Mouse (Mus musculus) hindbrain, embryonic 15.5 days (tissue): Measurements from ENCODE around the gene Gm5129. TPM values are rescaled to one million over a fixed set of nuclear protein-coding genes. Genes with fewer than 3 reads are reported as not detected.
"Not testable (repeated sequence)": the region's sequence is repeated elsewhere in the genome, so short reads cannot be mapped to it uniquely, and the experiment has no call there.

Source experiments
- ATAC-seq: fragments of 200-750 bp; cut with Nextera tagmentation; 2 replicates; pipeline ENCODE4 v1.8.0; 2017; ENCODE audit warnings: low read depth, moderate number of reproducible peaks, moderate TSS enrichment; ENCODE audit not compliant: low FRiP score
- H3K27ac ChIP-seq: fragments of 300-500 bp; sonication (generic); replicated peaks from 2 replicates; pipeline ENCODE4 v1.5.1; 2015; ENCODE audit warnings: mild to moderate bottlenecking, inconsistent platforms
- H3K27me3 ChIP-seq: fragments of 300-500 bp; sonication (generic); 2 replicates; pipeline ENCODE4 v1.6.1; 2015; ENCODE audit warnings: control low read depth, inconsistent platforms
- H3K36me3 ChIP-seq: fragments of 300-500 bp; sonication (generic); 2 replicates; pipeline ENCODE4 v1.6.1; 2015; ENCODE audit warnings: control low read depth, inconsistent platforms
- H3K4me1 ChIP-seq: fragments of 300-500 bp; sonication (generic); replicated peaks from 2 replicates; pipeline ENCODE4 v1.6.1; 2015; ENCODE audit warnings: control low read depth, inconsistent platforms
- H3K4me2 ChIP-seq: fragments of 300-500 bp; sonication (generic); 2 replicates; pipeline ENCODE4 v1.6.1; 2015; ENCODE audit warnings: moderate library complexity, mild to moderate bottlenecking, inconsistent platforms
- H3K4me3 ChIP-seq: fragments of 300-500 bp; sonication (generic); 2 replicates; pipeline ENCODE4 v1.5.1; 2015; ENCODE audit warnings: mild to moderate bottlenecking, inconsistent platforms
- H3K9ac ChIP-seq: fragments of 300-500 bp; sonication (generic); 2 replicates; pipeline ENCODE4 v1.6.1; 2015; ENCODE audit warnings: inconsistent platforms
- H3K9me3 ChIP-seq: fragments of 300-500 bp; sonication (generic); 2 replicates; pipeline ENCODE4 v1.6.1; 2016; ENCODE audit warnings: control low read depth, inconsistent platforms
- WGBS: fragments of 180-500 bp; shearing (Covaris S2); methylation state at CpG from one replicate; pipeline ENCODE4 v1.1.7; 2015; 5-methylcytosine and 5-hydroxymethylcytosine counted together
- polyA plus RNA-seq: library from polyadenylated mRNA; unstranded; fragments of >200 nt; fragmentation: Nextera tagmentation; extraction: Ambion mirVana; gene quantifications from 2 replicates; pipeline ENCODE4 v1.2.1, GENCODE M21; 2015

Gm5129 gene
- polyA plus RNA-seq, 1 experiment from 2014 or later, result not detected

DNA sequence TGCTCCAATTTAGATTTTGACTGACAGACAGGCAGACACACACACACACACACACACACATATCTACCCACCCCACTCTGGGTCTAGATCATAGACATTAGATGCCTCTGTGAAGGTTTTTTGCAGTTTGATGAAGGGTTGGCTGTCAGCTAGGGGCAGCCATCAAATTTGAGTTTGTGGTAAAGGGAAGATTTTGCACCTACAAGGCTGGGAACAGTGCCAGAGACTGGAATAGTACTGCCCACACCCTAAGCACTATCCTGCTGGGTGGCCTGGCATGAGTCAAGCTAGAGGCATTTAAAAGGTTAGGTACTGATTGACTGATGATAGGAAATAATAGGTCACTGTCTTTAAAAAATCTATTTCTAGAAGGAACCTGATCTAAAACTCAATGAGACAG is 15.6 kb upstream of the Gm5129 start:
- no peaks in the 10 kb centered on the region for H3K9me3 ChIP-seq
- no peak for ATAC-seq
- no peak overlapping the region for H3K4me3 ChIP-seq
- no peak overlapping the region for H3K4me2 ChIP-seq
- H3K9ac ChIP-seq, result no peak overlapping the region
- no peak overlapping the region for H3K27ac ChIP-seq
- peaks cover 51% of the 10 kb centered on the region for H3K36me3 ChIP-seq
- H3K4me1 ChIP-seq, result no peaks in the 10 kb centered on the region
- no peaks in the 10 kb centered on the region for H3K27me3 ChIP-seq

DNA sequence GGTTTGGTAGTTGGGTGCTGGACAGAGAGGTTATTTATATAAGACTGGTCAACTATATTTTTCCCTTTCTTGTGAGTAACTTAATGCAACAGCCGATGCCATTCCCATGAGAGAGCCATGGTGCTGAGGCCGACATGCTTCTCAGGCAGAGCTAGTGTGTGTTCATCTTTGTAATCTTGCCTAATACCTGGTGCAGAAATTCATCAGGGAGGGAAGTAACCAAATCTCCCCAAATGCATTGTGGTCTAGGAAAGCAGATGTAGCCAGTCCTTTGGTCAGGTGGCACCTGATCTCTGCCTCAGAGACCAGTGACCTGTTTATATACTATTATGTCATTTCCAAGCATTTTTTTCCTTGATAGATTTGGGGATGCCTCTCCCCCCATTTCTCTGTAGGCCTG is 11.9 kb upstream of the Gm5129 start:
- Histone ChIP-seq H3K4me3 (no peak overlapping the region), H3K36me3 (peaks cover 30% of the 10 kb centered on the region), H3K9me3 (no peaks in the 10 kb centered on the region), H3K27ac (no peak overlapping the region), H3K4me1 (no peaks in the 10 kb centered on the region), H3K9ac (no peak overlapping the region), H3K4me2 (no peak overlapping the region), H3K27me3 (no peaks in the 10 kb centered on the region)
- ATAC-seq, result no peak
- 95% methylated on average over 2 of the region's 2 CpGs for WGBS

DNA sequence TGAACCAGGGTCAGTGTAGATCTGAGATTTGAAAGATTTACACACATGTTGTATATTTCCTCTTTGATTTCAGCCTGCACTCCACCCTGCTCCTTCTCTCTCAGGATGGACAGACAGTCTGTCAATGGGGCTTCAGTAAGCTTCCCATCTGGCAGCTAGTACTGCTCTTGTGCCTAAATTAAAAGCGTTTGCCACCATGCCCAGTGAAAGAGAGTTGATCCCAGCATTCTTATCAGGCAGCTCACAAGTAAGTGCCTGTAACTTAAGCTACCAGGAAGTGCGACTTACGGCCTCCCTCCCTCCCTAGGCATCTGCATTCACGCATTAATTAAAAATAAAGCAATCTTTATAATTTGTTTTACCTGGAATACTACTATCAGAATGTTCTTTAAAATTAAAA is 5.4 kb upstream of the Gm5129 start:
- H3K36me3 ChIP-seq, result peaks cover 5% of the 10 kb centered on the region; the same call in 1 of the 2 replicates
- WGBS, result 81% methylated on average over 4 of the region's 4 CpGs
- H3K4me2 ChIP-seq, result no peak overlapping the region
- no peak overlapping the region for H3K9ac ChIP-seq
- no peak for ATAC-seq
- H3K4me1 ChIP-seq, result peaks cover 40% of the 10 kb centered on the region
- no peak overlapping the region for H3K4me3 ChIP-seq
- H3K9me3 ChIP-seq, result no peaks in the 10 kb centered on the region
- H3K27me3 ChIP-seq, result no peaks in the 10 kb centered on the region
- no peak overlapping the region for H3K27ac ChIP-seq

- no peaks in the 10 kb centered on the region for H3K27me3 ChIP-seq
- H3K36me3 ChIP-seq, result peaks cover 5% of the 10 kb centered on the region; the same call in 1 of the 2 replicates
- H3K9ac ChIP-seq, result no peak overlapping the region
- no peak overlapping the region for H3K4me3 ChIP-seq
- H3K9me3 ChIP-seq, result no peaks in the 10 kb centered on the region
- H3K4me1 ChIP-seq, result peaks cover 40% of the 10 kb centered on the region
- H3K27ac ChIP-seq, result no peak overlapping the region
- no peak overlapping the region for H3K4me2 ChIP-seq
- ATAC-seq, result no peak
- WGBS, result 89% methylated on average over 1 of the region's 1 CpGs
Measured at GRCm38 (mm10) chr5:29740651-29741050, 4.9 kb upstream of the Gm5129 start.

DNA sequence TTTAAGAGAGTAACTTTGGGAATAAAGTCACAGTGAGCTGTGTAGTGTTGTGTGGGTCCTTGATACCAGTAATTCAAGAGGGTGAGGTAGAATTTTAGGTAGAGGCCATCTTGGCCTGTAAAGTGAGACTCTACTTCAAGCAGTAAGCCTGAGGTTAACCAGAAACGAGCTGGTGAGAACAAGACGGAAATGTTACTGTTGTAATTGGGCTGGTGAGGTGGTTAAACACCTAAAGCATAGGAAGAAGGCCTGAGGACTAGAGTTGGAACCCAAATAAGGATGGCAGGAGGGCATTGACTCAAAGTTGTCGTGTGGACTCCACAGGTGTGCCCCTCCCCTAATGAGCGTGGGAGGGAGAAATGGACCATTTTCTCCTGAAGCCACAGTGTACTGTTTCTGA is 2.3 kb upstream of the Gm5129 start:
- Histone ChIP-seq H3K27me3 (no peaks in the 10 kb centered on the region), H3K27ac (no peak overlapping the region), H3K9me3 (no peaks in the 10 kb centered on the region), H3K36me3 (peaks cover 5% of the 10 kb centered on the region; the same call in 1 of the 2 replicates), H3K9ac (no peak overlapping the region), H3K4me3 (no peak overlapping the region), H3K4me2 (no peak overlapping the region), H3K4me1 (peaks cover 48% of the 10 kb centered on the region)
- no peak for ATAC-seq
- 92% methylated on average over 4 of the region's 4 CpGs for WGBS

GRCm38 (mm10) chr5:29737471-29737870 is 1.7 kb upstream of the Gm5129 start:
- Histone ChIP-seq H3K4me3 (no peak overlapping the region; the same call in 1 of the 2 replicates), H3K27me3 (no peaks in the 10 kb centered on the region), H3K9me3 (no peaks in the 10 kb centered on the region), H3K36me3 (peaks cover under 1% of the 10 kb centered on the region; the same call in 1 of the 2 replicates), H3K9ac (no peak overlapping the region), H3K4me1 (peaks cover 48% of the 10 kb centered on the region), H3K27ac (no peak overlapping the region), H3K4me2 (peak overlapping the region; percentile 92)
- ATAC-seq, result no peak
- WGBS, result 83% methylated on average over 5 of the region's 5 CpGs

GRCm38 (mm10) chr5:29736942-29737341 is 1.2 kb upstream of the Gm5129 start:
- 65% methylated on average over 9 of the region's 9 CpGs for WGBS
- Histone ChIP-seq H3K4me3 (peak overlapping the region; percentile 100), H3K9me3 (no peaks in the 10 kb centered on the region), H3K4me1 (peaks cover 48% of the 10 kb centered on the region), H3K27me3 (no peaks in the 10 kb centered on the region), H3K36me3 (no peaks in the 10 kb centered on the region), H3K27ac (no peak overlapping the region), H3K4me2 (peak overlapping the region; percentile 92), H3K9ac (peak overlapping the region; percentile 90)
- ATAC-seq, result no peak

- no peaks in the 10 kb centered on the region for H3K36me3 ChIP-seq
- H3K27ac ChIP-seq, result peak overlapping the region; percentile 97
- WGBS, result 1% methylated on average over 48 of the region's 48 CpGs
- H3K4me2 ChIP-seq, result peak overlapping the region; percentile 92
- H3K9me3 ChIP-seq, result no peaks in the 10 kb centered on the region
- peak overlapping the region; percentile 90 for H3K9ac ChIP-seq
- peak; percentile 71 for ATAC-seq
- H3K4me1 ChIP-seq, result peaks cover 47% of the 10 kb centered on the region
- H3K4me3 ChIP-seq, result peak overlapping the region; percentile 100
- no peaks in the 10 kb centered on the region for H3K27me3 ChIP-seq
Measured at GRCm38 (mm10) chr5:29736073-29736900, 551 bp upstream of the Gm5129 start.

DNA sequence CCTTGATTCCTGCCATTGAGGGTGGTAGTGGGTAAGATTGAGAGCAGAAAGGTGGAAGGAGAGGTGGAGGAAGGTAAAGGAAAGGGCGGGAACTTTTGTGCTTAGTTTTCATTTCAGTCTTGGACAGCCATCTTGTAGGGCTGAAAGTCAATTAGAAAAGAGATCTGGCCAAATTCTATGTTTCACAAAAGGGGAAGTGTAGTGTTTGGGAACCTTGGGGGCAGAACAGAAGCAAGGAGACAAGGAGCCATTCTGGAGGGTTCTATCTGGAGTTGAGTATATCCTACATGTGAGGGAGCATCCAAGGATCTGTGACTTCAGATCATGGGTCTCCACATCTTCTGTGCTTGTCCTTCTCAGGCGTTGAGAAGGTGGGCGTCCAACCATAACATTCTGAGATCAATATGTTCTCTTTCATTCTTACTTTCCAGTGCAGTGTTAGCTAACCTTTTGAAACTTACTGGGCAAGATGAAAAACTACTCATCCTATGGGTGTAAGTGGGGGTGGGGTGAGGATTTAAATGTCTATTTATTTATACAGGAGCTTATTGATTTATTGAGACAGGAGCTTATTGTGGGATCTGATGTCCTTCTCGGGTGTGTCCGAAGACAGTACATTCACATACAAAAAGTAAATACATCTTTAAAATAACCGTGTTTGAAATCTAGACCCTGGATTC is 765 bp downstream of the Gm5129 start:
- Histone ChIP-seq H3K4me3 (peak overlapping the region; percentile 100), H3K27me3 (no peaks in the 10 kb centered on the region), H3K9me3 (no peaks in the 10 kb centered on the region), H3K4me2 (peak overlapping the region; percentile 92), H3K27ac (peak overlapping the region; percentile 97), H3K9ac (peak overlapping the region; percentile 90), H3K4me1 (peaks cover 43% of the 10 kb centered on the region), H3K36me3 (no peaks in the 10 kb centered on the region)
- WGBS, result 54% methylated on average over 6 of the region's 6 CpGs
- ATAC-seq, result no peak

DNA sequence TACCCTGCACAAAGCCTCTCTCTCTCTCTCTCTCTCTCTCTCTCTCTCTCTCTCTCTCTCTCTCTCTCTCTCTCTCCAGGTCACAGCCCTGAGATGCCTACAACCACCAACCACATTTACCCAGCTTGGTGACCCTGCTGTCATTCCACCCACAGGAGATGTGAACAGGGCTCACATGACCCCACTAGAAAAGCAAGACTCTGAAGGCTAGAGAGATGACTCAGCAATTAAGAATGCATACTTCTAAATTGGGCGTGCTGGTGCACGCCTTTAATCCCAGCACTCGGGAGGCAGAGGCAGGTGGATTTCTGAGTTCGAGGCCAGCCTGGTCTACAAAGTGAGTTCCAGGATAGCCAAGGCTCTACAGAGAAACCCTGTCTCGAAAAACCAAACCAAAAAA is 9.7 kb downstream of the Gm5129 start:
- H3K27me3 ChIP-seq, ATAC-seq, H3K4me1 ChIP-seq, H3K27ac ChIP-seq, H3K4me2 ChIP-seq, H3K4me3 ChIP-seq, H3K9me3 ChIP-seq, H3K9ac ChIP-seq, H3K36me3 ChIP-seq: not testable (repeated sequence)
- WGBS, result 81% methylated on average over 5 of the region's 5 CpGs

DNA sequence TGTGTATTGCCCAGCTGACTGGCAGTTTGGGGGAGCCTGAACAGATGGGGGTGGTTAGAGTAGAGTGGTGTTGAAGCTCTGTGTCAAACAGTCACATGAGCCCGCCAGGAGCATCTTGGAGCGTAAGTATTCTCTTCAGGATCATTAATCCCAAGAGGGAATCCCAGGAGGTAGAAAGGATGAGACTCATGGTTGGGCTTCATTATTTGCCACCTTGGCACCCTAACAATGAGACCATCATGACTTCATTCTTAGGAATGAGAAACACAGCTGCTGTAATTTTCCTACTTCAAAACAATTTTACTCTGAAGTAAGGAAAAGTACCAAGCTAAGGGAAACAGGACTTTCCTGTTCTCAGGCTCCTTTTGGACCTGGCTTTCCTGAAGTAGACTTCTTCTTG is 10.4 kb downstream of the Gm5129 start:
- Histone ChIP-seq H3K9me3 (no peaks in the 10 kb centered on the region), H3K4me2 (no peak overlapping the region), H3K4me3 (no peak overlapping the region), H3K27me3 (no peaks in the 10 kb centered on the region), H3K4me1 (no peaks in the 10 kb centered on the region), H3K27ac (no peak overlapping the region), H3K36me3 (no peaks in the 10 kb centered on the region), H3K9ac (no peak overlapping the region)
- WGBS, result 89% methylated on average over 2 of the region's 2 CpGs
- no peak for ATAC-seq

- no peak for ATAC-seq
- no peaks in the 10 kb centered on the region for H3K27me3 ChIP-seq
- H3K4me1 ChIP-seq, result no peaks in the 10 kb centered on the region
- no peak overlapping the region for H3K9ac ChIP-seq
- H3K4me3 ChIP-seq, result no peak overlapping the region
- no peaks in the 10 kb centered on the region for H3K36me3 ChIP-seq
- H3K4me2 ChIP-seq, result no peak overlapping the region
- no peaks in the 10 kb centered on the region for H3K9me3 ChIP-seq
- WGBS, result 17% methylated on average over 1 of the region's 1 CpGs
- H3K27ac ChIP-seq, result no peak overlapping the region
Measured at GRCm38 (mm10) chr5:29721159-29721558, 14.6 kb downstream of the Gm5129 start.
